Mouse (Mus musculus) erythroid progenitor cell, adult 5-6 weeks (primary cell): Measurements from ENCODE around the gene Ccnd1. TPM values are rescaled to one million over a fixed set of nuclear protein-coding genes. Genes with fewer than 3 reads are reported as not detected.

ENCODE experiments used
- total RNA-seq, 2 experiments: library from RNA; stranded (forward) in 1 of 2; stranded (reverse) in 1 of 2; fragments of 150-400 nt in 1 of 2; fragments of 186-747, 209-891 nt in 1 of 2; gene quantifications; 2 replicates each; pipeline versions ENCODE4 v1.2.3 to v1.2.4; 2015 to 2017; ENCODE audit warnings: low replicate concordance in 2 of 2

Gene Ccnd1
- total RNA-seq, 2 experiments from 2014 or later, result 1.7 TPM

Other genes starting within 250 kb of the Ccnd1 start
- gene Ano1, start 188.0 kb downstream of the Ccnd1 start, total RNA-seq (2015; ENCODE audit: low replicate concordance), result not detected in 2 replicates
- gene Ano1, start 188.0 kb downstream of the Ccnd1 start, total RNA-seq (2017; ENCODE audit: low replicate concordance), result not detected in 2 replicates
- 0.36 TPM in 1 of 2 replicates, not detected in the other for gene Fgf3, start 101.8 kb downstream of the Ccnd1 start, total RNA-seq (2015; ENCODE audit: low replicate concordance)
- gene Fgf3, start 101.8 kb downstream of the Ccnd1 start, total RNA-seq (2017; ENCODE audit: low replicate concordance), result 1.1 TPM in 1 of 2 replicates, not detected in the other
- not detected in 2 replicates for gene Fgf4, start 92.6 kb downstream of the Ccnd1 start, total RNA-seq (2015; ENCODE audit: low replicate concordance)
- not detected in 2 replicates for gene Fgf4, start 92.6 kb downstream of the Ccnd1 start, total RNA-seq (2017; ENCODE audit: low replicate concordance)
- not detected in 2 replicates for gene Fgf15, start 43.4 kb downstream of the Ccnd1 start, total RNA-seq (2015; ENCODE audit: low replicate concordance)
- gene Fgf15, start 43.4 kb downstream of the Ccnd1 start, total RNA-seq (2017; ENCODE audit: low replicate concordance), result not detected in 2 replicates
- gene LTO1, start 24.8 kb downstream of the Ccnd1 start, total RNA-seq (2015; ENCODE audit: low replicate concordance), result 5.4 and 10.8 TPM in 2 replicates
- 27.9 and 85.0 TPM in 2 replicates for gene LTO1, start 24.8 kb downstream of the Ccnd1 start, total RNA-seq (2017; ENCODE audit: low replicate concordance)